Mouse (Mus musculus) left cerebral cortex, postnatal 14 days (tissue): ENCODE data around the gene Nedd4. TPM values are rescaled to one million over a fixed set of nuclear protein-coding genes. Genes with fewer than 3 reads are reported as not detected.
"Not testable (repeated sequence)": the region's sequence is repeated elsewhere in the genome, so short reads cannot be mapped to it uniquely, and the experiment has no call there.

Experiments used
- DNase-seq, 2 experiments: peaks; one replicate each; pipeline ENCODE4 v3.0.0; 2021 to 2022; ENCODE audit warnings: low spot score in 2 of 2, mixed read lengths in 1 of 2
- intact Hi-C: fragments of 180-260 bp; cut with DNase I; formaldehyde crosslinking; loops from one replicate; pipeline ENCODE4 v1.15.1; 2025
- total RNA-seq, 2 experiments: library from RNA; stranded (reverse); gene quantifications; 2 replicates each; pipeline ENCODE4 v1.2.3; 2021

Gene Nedd4
- total RNA-seq, 2 experiments from 2014 or later = 298 to 311 TPM

GRCm38 (mm10) chr9:72644418-72645110, 17.6 kb upstream of the Nedd4 start:
- intact Hi-C loops = no loop called here
- DNase-seq = no peak

- no peak for DNase-seq
- intact Hi-C loops = no loop called here
Observed at GRCm38 (mm10) chr9:72649781-72650180, 12.4 kb upstream of the Nedd4 start.

- intact Hi-C loops = no loop called here
Observed at GRCm38 (mm10) chr9:72652961-72653360, 9.2 kb upstream of the Nedd4 start.

GRCm38 (mm10) chr9:72653533-72653932, 8.6 kb upstream of the Nedd4 start:
- intact Hi-C loops = no loop called here
- no peak for DNase-seq

More at GRCm38 (mm10) chr9:72652961-72653360, 9.2 kb upstream of the Nedd4 start:
- no peak for DNase-seq

GRCm38 (mm10) chr9:72654593-72655242, 7.4 kb upstream of the Nedd4 start:
- intact Hi-C loops = no loop called here
- peak in 1 of 2 experiments; percentile 49 for DNase-seq

GRCm38 (mm10) chr9:72655602-72656001, 6.5 kb upstream of the Nedd4 start:
- intact Hi-C loops = no loop called here
- DNase-seq = no peak

GRCm38 (mm10) chr9:72656491-72656890, 5.7 kb upstream of the Nedd4 start:
- no peak for DNase-seq
- intact Hi-C loops = no loop called here

GRCm38 (mm10) chr9:72656940-72657339, 5.2 kb upstream of the Nedd4 start:
- intact Hi-C loops = no loop called here
- no peak for DNase-seq

GRCm38 (mm10) chr9:72657694-72658093, 4.5 kb upstream of the Nedd4 start:
- DNase-seq = no peak
- intact Hi-C loops = no loop called here

GRCm38 (mm10) chr9:72660139-72660538, 2.0 kb upstream of the Nedd4 start:
- DNase-seq = no peak
- intact Hi-C loops = loop anchor here (5.0 kb wide), 1 partner anchor 128 kb away; the partner anchor contains the start of gene Rfx7

- intact Hi-C loops = loop anchor here (5.0 kb wide), 1 partner anchor 129 kb away; the partner anchor contains the start of gene Rfx7
- no peak for DNase-seq
Observed at GRCm38 (mm10) chr9:72660911-72661310, 1.2 kb upstream of the Nedd4 start.

GRCm38 (mm10) chr9:72661561-72661894, 618 bp upstream of the Nedd4 start:
- intact Hi-C loops = loop anchor here (5.0 kb wide), 1 partner anchor 129 kb away; the partner anchor contains the start of gene Rfx7
- DNase-seq = no peak

- peak; percentile 71 to 89 for DNase-seq
- intact Hi-C loops = loop anchor here (5.0 kb wide), 1 partner anchor 131 kb away; the partner anchor contains the start of gene Rfx7
Observed at GRCm38 (mm10) chr9:72662691-72663533, 766 bp downstream of the Nedd4 start.

GRCm38 (mm10) chr9:72663534-72663918, 1.4 kb downstream of the Nedd4 start:
- DNase-seq = no peak
- intact Hi-C loops = loop anchor here (5.0 kb wide), 1 partner anchor 131 kb away; the partner anchor contains the start of gene Rfx7

GRCm38 (mm10) chr9:72664409-72665351, 2.5 kb downstream of the Nedd4 start:
- intact Hi-C loops = loop anchor here (5.0 kb wide), 1 partner anchor 132 kb away; the partner anchor contains the start of gene Rfx7
- DNase-seq = peak in 1 of 2 experiments; percentile 51

GRCm38 (mm10) chr9:72665517-72665916, 3.4 kb downstream of the Nedd4 start:
- intact Hi-C loops = no loop called here

GRCm38 (mm10) chr9:72666352-72667021, 4.3 kb downstream of the Nedd4 start:
- intact Hi-C loops, DNase-seq: not testable (repeated sequence)

More at GRCm38 (mm10) chr9:72665517-72665916, 3.4 kb downstream of the Nedd4 start:
- DNase-seq = no peak

- intact Hi-C loops = no loop called here
- no peak for DNase-seq
Observed at GRCm38 (mm10) chr9:72667126-72667525, 5.0 kb downstream of the Nedd4 start.
